ENCODE assay signal across 23 mouse cellular contexts in the genomic region with DNA sequence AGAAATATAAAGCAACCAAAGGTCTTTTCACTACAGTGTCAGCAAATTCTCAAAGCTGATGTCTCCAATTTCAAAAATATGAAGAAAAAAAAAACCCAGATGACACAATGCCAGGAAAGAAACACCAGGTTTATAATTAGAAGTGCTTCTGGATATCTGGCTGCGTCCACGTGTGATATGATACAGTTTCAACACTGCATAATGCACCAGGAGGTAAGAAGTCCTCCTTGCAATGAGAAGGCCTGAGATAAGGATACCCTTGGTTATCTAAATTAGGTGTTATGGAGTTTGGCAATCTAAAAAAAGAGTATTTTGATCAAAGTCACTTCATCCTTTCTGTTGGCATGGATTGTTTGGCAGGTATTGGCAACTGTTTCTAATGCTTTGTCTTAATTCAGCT. TPM values are rescaled to one million over a fixed set of nuclear protein-coding genes. Genes with fewer than 3 reads are reported as not detected.
"Had no signal": no experiment of that assay in that cellular context is flagged by ENCODE, and none has a peak within 500 bp of the region (broad histone marks: within the 10 kb centered on the region; RNA-seq: fewer than 3 reads in every experiment).

No protein-coding gene starts in this region.

- H3K9ac ChIP-seq: limb, embryonic 13.5 days; liver, embryonic 12.5 days; liver, embryonic 15.5 days; midbrain, embryonic 12.5 days; midbrain, embryonic 15.5 days; neural tube, embryonic 12.5 days; neural tube, embryonic 15.5 days had no signal

- H3K36me3 ChIP-seq: limb, embryonic 10.5 days; limb, embryonic 13.5 days; liver, embryonic 12.5 days; liver, embryonic 15.5 days; midbrain, embryonic 12.5 days; midbrain, embryonic 15.5 days; neural tube, embryonic 12.5 days; neural tube, embryonic 15.5 days had no signal

- H3K4me2 ChIP-seq: limb, embryonic 13.5 days; liver, embryonic 12.5 days; liver, embryonic 15.5 days; midbrain, embryonic 12.5 days; midbrain, embryonic 15.5 days; neural tube, embryonic 12.5 days; neural tube, embryonic 15.5 days had no signal

- ATAC-seq: liver, embryonic 12.5 days; midbrain, embryonic 15.5 days had no signal

- H3K27me3 ChIP-seq: limb, embryonic 13.5 days; liver, embryonic 12.5 days; liver, embryonic 15.5 days; midbrain, embryonic 12.5 days; midbrain, embryonic 15.5 days; neural tube, embryonic 12.5 days; neural tube, embryonic 15.5 days had no signal

- H3K4me1 ChIP-seq: limb, embryonic 10.5 days; limb, embryonic 13.5 days; liver, embryonic 12.5 days; liver, embryonic 15.5 days; midbrain, embryonic 12.5 days; midbrain, embryonic 15.5 days; neural tube, embryonic 12.5 days; neural tube, embryonic 15.5 days had no signal

- DNase-seq: kidney, postnatal 14 days; kidney, postnatal 4 days; liver; lung, adult 18-20 months; retina, postnatal 1 day; right cerebral cortex, postnatal 25 days; spleen, adult 18-20 months; thymus, adult 18-20 months; thymus, postnatal 36 days had no signal

- H3K9me3 ChIP-seq: limb, embryonic 10.5 days; limb, embryonic 13.5 days; liver, embryonic 12.5 days; liver, embryonic 15.5 days; midbrain, embryonic 12.5 days; midbrain, embryonic 15.5 days; neural tube, embryonic 12.5 days; neural tube, embryonic 15.5 days had no signal

- H3K27ac ChIP-seq: limb, embryonic 10.5 days; limb, embryonic 13.5 days; liver, embryonic 12.5 days; liver, embryonic 15.5 days; macrophage; midbrain, embryonic 12.5 days; midbrain, embryonic 15.5 days; neural tube, embryonic 12.5 days; neural tube, embryonic 15.5 days had no signal

- H3K4me3 ChIP-seq: limb, embryonic 10.5 days; limb, embryonic 13.5 days; liver, embryonic 12.5 days; liver, embryonic 15.5 days; midbrain, embryonic 12.5 days; midbrain, embryonic 15.5 days; neural tube, embryonic 12.5 days; neural tube, embryonic 15.5 days had no signal

RNA-seq across cellular contexts. Expression of a gene that starts 18.5 kb away (rescaled TPM):
- total RNA-seq: layer of hippocampus, adult 18-20 months; layer of hippocampus, postnatal 14 days; left cerebral cortex, postnatal 25 days; megakaryocyte, adult 5-6 weeks had no signal
- polyA plus RNA-seq: macrophage had no signal

RNA-seq across cellular contexts. Expression of a gene that starts 58.5 kb away (rescaled TPM):
- total RNA-seq: megakaryocyte, adult 5-6 weeks had no signal
- polyA plus RNA-seq: limb, embryonic 10.5 days; liver, embryonic 15.5 days; macrophage; urinary bladder, adult 2 months had no signal
